Mouse (Mus musculus): ENCODE results near the gene Mrps36. TPM values are rescaled to one million over a fixed set of nuclear protein-coding genes. Genes with fewer than 3 reads are reported as not detected.

Gene Mrps36
- 15.4 and 22.5 TPM in 2 replicates for polyA plus RNA-seq (2012; rRNA removed)

GRCm38 (mm10) chr13:100744036-100744744 lies at the start of gene Mrps36:
Gene Mrps36 (minus strand): TSS chr13:100744659.

GRCm38 (mm10) chr13:100786414-100786867 lies 42.0 kb upstream of the Mrps36 start, which contains the start of gene Ccnb1:
Gene Ccnb1 (minus strand): TSS chr13:100786570.

DNA sequence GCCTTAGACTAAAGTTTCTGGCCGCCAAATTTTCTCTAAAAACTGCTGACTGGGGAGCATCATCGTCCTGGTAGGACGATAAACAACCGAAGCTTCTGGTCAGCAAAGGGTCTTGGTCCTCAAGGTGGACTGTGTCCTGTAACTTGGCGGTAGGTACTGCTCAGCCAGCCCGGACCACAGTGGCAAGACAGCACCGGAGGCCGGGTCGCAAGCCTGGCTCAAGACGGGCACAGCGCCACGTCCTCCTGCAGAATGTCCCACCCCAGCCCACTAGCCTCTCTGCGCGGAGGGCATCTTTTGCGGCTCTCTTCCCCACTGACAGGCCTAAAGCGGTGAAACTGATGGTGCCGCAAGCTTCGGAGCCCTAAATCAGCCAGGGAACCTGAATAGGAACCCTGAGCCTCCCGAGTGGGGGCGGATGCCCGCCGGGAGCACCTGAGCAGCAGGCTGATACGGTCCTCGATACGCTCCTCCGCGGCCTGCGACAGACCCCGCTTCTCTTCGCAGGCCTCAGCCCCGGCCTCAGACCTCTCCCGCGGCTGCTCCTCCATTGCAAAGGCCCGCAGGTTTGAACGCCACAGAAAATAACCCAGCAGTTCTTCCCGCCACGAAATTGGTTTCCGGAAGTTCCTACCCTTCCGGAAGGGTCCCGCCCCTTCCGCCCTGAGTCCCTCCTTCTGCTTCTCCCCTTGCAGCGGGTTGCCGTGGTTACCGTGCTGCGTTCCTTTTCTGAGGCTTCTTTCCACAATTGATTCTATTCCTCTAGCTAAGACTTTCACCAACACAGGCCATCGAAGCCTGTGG lies 31.0 kb upstream of the Mrps36 start, which contains the start of gene Cenph:
Cenph (minus strand) TSS at position 648 of the 804 bp plus-strand sequence.

DNA sequence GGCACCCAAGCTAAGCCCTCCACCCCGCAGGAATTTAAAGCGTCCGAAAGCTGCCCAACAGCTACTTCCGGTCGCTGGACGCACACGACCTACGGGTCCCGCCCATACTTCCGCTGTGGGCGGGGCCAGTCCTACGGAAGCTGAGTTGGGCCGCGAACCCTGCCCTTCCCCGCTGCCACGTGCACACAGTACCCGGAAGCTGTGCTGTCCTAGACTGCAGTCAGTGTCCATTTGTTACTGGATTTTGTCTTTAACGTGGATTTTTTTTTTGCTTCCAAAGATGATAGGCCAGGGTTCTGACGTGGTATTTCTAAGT lies 13.6 kb downstream of the Mrps36 start, which contains the start of gene Cdk7:
Cdk7 (minus strand) TSS at position 79 of the 316 bp plus-strand sequence.

Other genes with a start within 250 kb of the Mrps36 start
- gene Ocln, start 191.9 kb downstream of the Mrps36 start, polyA plus RNA-seq (2012; rRNA removed), result 2.0 and 2.1 TPM in 2 replicates
- 4.5 and 4.7 TPM in 2 replicates for gene Marveld2, start 127.7 kb downstream of the Mrps36 start, polyA plus RNA-seq (2012; rRNA removed)
- 17.4 and 20.7 TPM in 2 replicates for gene Ak6, start 93.7 kb downstream of the Mrps36 start, polyA plus RNA-seq (2012; rRNA removed)
- 2.1 TPM in 2 replicates for gene Rad17, start 93.6 kb downstream of the Mrps36 start, polyA plus RNA-seq (2012; rRNA removed)
- 4.1 and 6.4 TPM in 2 replicates for gene Taf9, start 93.1 kb downstream of the Mrps36 start, polyA plus RNA-seq (2012; rRNA removed)
- 0.83 and 0.90 TPM in 2 replicates for gene Ccdc125, start 74.9 kb downstream of the Mrps36 start, polyA plus RNA-seq (2012; rRNA removed)
- gene Cdk7, start 13.7 kb downstream of the Mrps36 start, polyA plus RNA-seq (2012; rRNA removed), result 12.4 and 15.0 TPM in 2 replicates
- 0.12 and 0.97 TPM in 2 replicates for gene Cenph, start 31.2 kb upstream of the Mrps36 start, polyA plus RNA-seq (2012; rRNA removed)
- 15.8 and 23.9 TPM in 2 replicates for gene Ccnb1, start 41.9 kb upstream of the Mrps36 start, polyA plus RNA-seq (2012; rRNA removed)
- gene Slc30a5, start 88.8 kb upstream of the Mrps36 start, polyA plus RNA-seq (2012; rRNA removed), result 26.6 and 34.1 TPM in 2 replicates